Mouse (Mus musculus) E14TG2a.4 (cell line): ENCODE measurements at regions not wholly inside any gene's neighbourhood (a gene's known extent, or its start where the extent isn't known, plus 50 kb on each side); places are given as distances from the start of the nearest gene placed in this dataset.

Experiments used
- CTCF ChIP-seq: conservative IDR thresholded peaks from 2 replicates; pipeline ENCODE4 v1.5.1; 2014; ENCODE audit warnings: low read length
- POU5F1 ChIP-seq: IDR thresholded peaks from 2 replicates; pipeline ENCODE4 v1.6.1; 2014; ENCODE audit warnings: low read length, borderline replicate concordance

- no peak for TF ChIP-seq CTCF
- no peak for TF ChIP-seq POU5F1
Measured at GRCm38 (mm10) chr3:80369214-80369941, 433.3 kb downstream of the Gria2 start.
